Mouse (Mus musculus): ENCODE measurements around the gene Serpinb6a. TPM values are rescaled to one million over a fixed set of nuclear protein-coding genes. Genes with fewer than 3 reads are reported as not detected.
A peak's percentile ranks its signal among the peaks of the same experiment; 100 is the strongest.

The Serpinb6a gene
- polyA plus RNA-seq, 1 experiment from 2014 or later, result 56.2 TPM

DNA sequence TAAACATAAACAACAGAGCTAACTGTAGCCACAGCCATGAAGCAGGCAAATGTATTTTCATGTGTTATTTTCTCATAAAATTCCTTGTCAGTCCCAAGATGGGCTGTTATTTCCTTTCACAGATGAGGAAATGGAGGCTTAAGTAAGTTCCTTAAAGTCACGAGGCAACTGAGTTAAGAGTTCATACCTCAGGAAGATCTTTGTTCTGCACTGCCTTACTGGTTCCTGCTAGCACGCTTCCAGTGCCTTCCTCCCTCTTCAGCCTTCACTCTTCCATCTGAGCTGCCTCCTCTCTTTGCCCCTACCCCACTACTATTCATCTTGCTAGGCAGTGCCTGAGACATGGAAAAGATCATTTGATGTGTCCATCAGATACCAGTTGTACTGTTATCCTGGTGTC lies 4.6 kb upstream of the Serpinb6a start:
- no peak for ATAC-seq (ENCODE audit: low read depth)
- 57% methylated on average over 2 of the region's 2 CpGs for WGBS
- H3K4me3 ChIP-seq (ENCODE audit: low read length), result no peak overlapping the region
- no peak overlapping the region for H3K9ac ChIP-seq (ENCODE audit: low read length)
- no peak overlapping the region for H3K27ac ChIP-seq (ENCODE audit: low read length)
- H3K36me3 ChIP-seq (ENCODE audit: control insufficient read depth, insufficient read depth, low read length), result peaks cover 4% of the 10 kb centered on the region; the same call in 1 of the 2 replicates
- 0 out of 2 replicates have a peak, but pooled peaks cover 3% of the 10 kb centered on the region for H3K4me1 ChIP-seq (replicated peaks; ENCODE audit: control insufficient read depth, insufficient read depth, low read length)
- no peaks in the 10 kb centered on the region for H3K9me3 ChIP-seq (ENCODE audit: control insufficient read depth, low read length)
- no peaks in the 10 kb centered on the region for H3K27me3 ChIP-seq (ENCODE audit: control insufficient read depth, insufficient read depth, low read depth, low read length)
- no peak overlapping the region for H3K4me2 ChIP-seq (ENCODE audit: low read depth, low read length)

DNA sequence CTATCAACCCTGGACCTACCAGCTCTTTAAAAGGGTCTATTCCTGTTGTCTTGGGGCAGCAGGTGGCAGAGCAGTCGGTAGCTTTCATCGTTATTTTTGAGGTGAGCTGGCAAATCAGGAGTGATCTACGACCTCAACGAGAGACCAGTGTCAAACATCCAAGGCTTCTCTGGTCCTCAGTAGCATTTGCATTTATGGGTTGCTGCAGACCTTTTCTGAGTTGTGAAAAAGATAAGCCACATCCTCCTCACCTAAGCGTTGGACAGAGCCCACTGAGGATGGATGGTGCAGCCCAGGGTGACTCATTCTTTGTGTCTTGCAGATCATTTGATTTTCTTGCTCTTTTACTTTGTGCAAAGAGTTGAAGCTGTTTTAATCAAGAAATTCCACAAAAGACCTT lies 464 bp upstream of the Serpinb6a start:
- H3K36me3 ChIP-seq (ENCODE audit: control insufficient read depth, insufficient read depth, low read length), result no peaks in the 10 kb centered on the region
- peak overlapping the region; percentile 83 for H3K9ac ChIP-seq (ENCODE audit: low read length)
- H3K4me2 ChIP-seq (ENCODE audit: low read depth, low read length), result peak overlapping the region; percentile 83
- WGBS, result 3% methylated on average over 5 of the region's 5 CpGs
- no peaks in the 10 kb centered on the region for H3K9me3 ChIP-seq (ENCODE audit: control insufficient read depth, low read length)
- peaks cover 3% of the 10 kb centered on the region; the same call in 1 of the 2 replicates for H3K4me1 ChIP-seq (replicated peaks; ENCODE audit: control insufficient read depth, insufficient read depth, low read length)
- no peak overlapping the region; the same call in 1 of the 2 replicates for H3K27ac ChIP-seq (ENCODE audit: low read length)
- H3K27me3 ChIP-seq (ENCODE audit: control insufficient read depth, insufficient read depth, low read depth, low read length), result no peaks in the 10 kb centered on the region
- H3K4me3 ChIP-seq (ENCODE audit: low read length), result peak overlapping the region; percentile 95
- ATAC-seq (ENCODE audit: low read depth), result no peak

DNA sequence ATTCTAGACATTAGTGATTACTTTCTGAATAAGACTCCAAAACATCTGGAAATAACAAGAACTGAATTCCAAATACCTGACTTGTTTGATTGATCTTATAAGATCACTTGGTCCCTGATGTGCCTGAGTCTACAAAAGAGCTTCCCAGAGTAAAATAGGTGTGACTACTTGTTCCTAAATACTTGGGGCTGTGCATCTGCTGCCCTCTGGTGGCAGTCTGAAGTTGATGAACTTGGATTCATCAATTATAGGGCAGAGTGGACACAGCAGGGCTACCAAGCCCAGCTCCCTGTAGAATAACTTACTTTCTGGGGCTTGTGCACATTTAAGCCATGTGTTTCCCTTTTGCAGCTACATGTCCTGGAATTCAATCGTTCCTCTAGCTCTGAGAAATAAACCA lies 7.4 kb downstream of the Serpinb6a start:
- Histone ChIP-seq H3K4me2 (ENCODE audit: low read depth, low read length) (no peak overlapping the region), H3K9me3 (ENCODE audit: control insufficient read depth, low read length) (no peaks in the 10 kb centered on the region), H3K27me3 (ENCODE audit: control insufficient read depth, insufficient read depth, low read depth, low read length) (no peaks in the 10 kb centered on the region), H3K27ac (ENCODE audit: low read length) (no peak overlapping the region), H3K36me3 (ENCODE audit: control insufficient read depth, insufficient read depth, low read length) (no peaks in the 10 kb centered on the region), H3K9ac (ENCODE audit: low read length) (no peak overlapping the region), H3K4me3 (ENCODE audit: low read length) (no peak overlapping the region), H3K4me1 (replicated peaks; ENCODE audit: control insufficient read depth, insufficient read depth, low read length) (no peaks in the 10 kb centered on the region)
- 13% methylated on average over 1 of the region's 1 CpGs for WGBS
- no peak for ATAC-seq (ENCODE audit: low read depth)

- no peak overlapping the region for H3K9ac ChIP-seq (ENCODE audit: low read length)
- no peak overlapping the region for H3K4me2 ChIP-seq (ENCODE audit: low read depth, low read length)
- 72% methylated on average over 5 of the region's 5 CpGs for WGBS
- no peaks in the 10 kb centered on the region for H3K27me3 ChIP-seq (ENCODE audit: control insufficient read depth, insufficient read depth, low read depth, low read length)
- ATAC-seq (ENCODE audit: low read depth), result no peak
- no peaks in the 10 kb centered on the region for H3K9me3 ChIP-seq (ENCODE audit: control insufficient read depth, low read length)
- no peak overlapping the region for H3K4me3 ChIP-seq (ENCODE audit: low read length)
- no peaks in the 10 kb centered on the region for H3K4me1 ChIP-seq (replicated peaks; ENCODE audit: control insufficient read depth, insufficient read depth, low read length)
- peaks cover 3% of the 10 kb centered on the region; the same call in 1 of the 2 replicates for H3K36me3 ChIP-seq (ENCODE audit: control insufficient read depth, insufficient read depth, low read length)
- H3K27ac ChIP-seq (ENCODE audit: low read length), result no peak overlapping the region
Measured at GRCm38 (mm10) chr13:33989625-33990024, 13.0 kb downstream of the Serpinb6a start.

DNA sequence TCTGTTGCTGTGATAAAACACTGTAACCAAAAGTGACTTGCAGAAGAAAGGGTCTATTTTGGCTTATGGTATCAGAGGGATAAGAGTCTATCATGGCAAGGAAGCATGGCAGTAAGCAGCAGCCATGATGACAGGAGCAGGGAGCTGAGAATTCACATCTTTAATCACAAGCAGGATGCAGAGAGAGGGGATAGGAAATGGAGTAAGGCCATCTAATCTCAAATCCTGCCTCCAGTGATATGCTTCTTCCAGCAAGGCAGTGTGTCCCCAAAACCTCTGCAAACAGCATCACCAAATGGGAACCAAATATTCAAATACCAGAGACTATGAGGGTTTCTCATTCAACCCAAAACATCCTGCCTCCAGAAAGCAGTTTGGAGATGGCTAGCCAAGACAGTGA lies 36.0 kb downstream of the Serpinb6a start:
- Histone ChIP-seq H3K27me3 (ENCODE audit: control insufficient read depth, insufficient read depth, low read depth, low read length) (no peaks in the 10 kb centered on the region), H3K4me1 (replicated peaks; ENCODE audit: control insufficient read depth, insufficient read depth, low read length) (peaks cover 10% of the 10 kb centered on the region), H3K9me3 (ENCODE audit: control insufficient read depth, low read length) (no peaks in the 10 kb centered on the region), H3K27ac (ENCODE audit: low read length) (no peak overlapping the region), H3K4me3 (ENCODE audit: low read length) (no peak overlapping the region), H3K9ac (ENCODE audit: low read length) (no peak overlapping the region), H3K36me3 (ENCODE audit: control insufficient read depth, insufficient read depth, low read length) (no peaks in the 10 kb centered on the region), H3K4me2 (ENCODE audit: low read depth, low read length) (no peak overlapping the region)
- no peak for ATAC-seq (ENCODE audit: low read depth)

DNA sequence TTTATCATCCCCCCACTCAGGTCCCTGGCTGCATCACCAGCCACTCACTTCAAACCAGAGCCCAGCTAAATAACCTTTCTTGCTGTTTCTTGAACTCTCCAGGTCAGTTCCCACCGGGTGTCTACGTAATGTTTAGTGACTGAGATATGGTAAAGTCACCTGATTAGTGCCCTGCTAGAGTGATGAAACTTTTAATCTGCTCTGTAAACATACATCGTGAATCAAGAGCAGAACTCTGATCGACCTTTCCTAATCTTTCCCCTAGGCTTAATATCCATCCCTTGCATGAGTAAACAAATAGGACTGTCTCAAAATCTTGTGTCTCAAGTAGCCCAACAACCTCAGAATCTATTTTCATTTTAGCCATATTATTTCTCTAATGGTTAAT lies 36.6 kb downstream of the Serpinb6a start:
- 18% methylated on average over 4 of the region's 4 CpGs for WGBS
- Histone ChIP-seq H3K9ac (ENCODE audit: low read length) (peak overlapping the region; percentile 77; the same call in 1 of the 2 replicates), H3K27ac (ENCODE audit: low read length) (no peak overlapping the region), H3K4me3 (ENCODE audit: low read length) (peak overlapping the region; percentile 61), H3K36me3 (ENCODE audit: control insufficient read depth, insufficient read depth, low read length) (no peaks in the 10 kb centered on the region), H3K4me1 (replicated peaks; ENCODE audit: control insufficient read depth, insufficient read depth, low read length) (peaks cover 10% of the 10 kb centered on the region), H3K27me3 (ENCODE audit: control insufficient read depth, insufficient read depth, low read depth, low read length) (no peaks in the 10 kb centered on the region), H3K9me3 (ENCODE audit: control insufficient read depth, low read length) (no peaks in the 10 kb centered on the region), H3K4me2 (ENCODE audit: low read depth, low read length) (peak overlapping the region; percentile 64)
- no peak for ATAC-seq (ENCODE audit: low read depth)

GRCm38 (mm10) chr13:33965056-33966024 lies 37.3 kb downstream of the Serpinb6a start:
- H3K4me3 ChIP-seq (ENCODE audit: low read length), result peak overlapping the region; percentile 61
- WGBS, result 6% methylated on average over 14 of the region's 14 CpGs
- no peaks in the 10 kb centered on the region for H3K36me3 ChIP-seq (ENCODE audit: control insufficient read depth, insufficient read depth, low read length)
- no peaks in the 10 kb centered on the region for H3K27me3 ChIP-seq (ENCODE audit: control insufficient read depth, insufficient read depth, low read depth, low read length)
- peak overlapping the region; percentile 98 for H3K27ac ChIP-seq (ENCODE audit: low read length)
- peak; percentile 89 for ATAC-seq (ENCODE audit: low read depth)
- peaks cover 10% of the 10 kb centered on the region for H3K4me1 ChIP-seq (replicated peaks; ENCODE audit: control insufficient read depth, insufficient read depth, low read length)
- peak overlapping the region; percentile 77 for H3K9ac ChIP-seq (ENCODE audit: low read length)
- H3K9me3 ChIP-seq (ENCODE audit: control insufficient read depth, low read length), result no peaks in the 10 kb centered on the region
- peak overlapping the region; percentile 64 for H3K4me2 ChIP-seq (ENCODE audit: low read depth, low read length)

DNA sequence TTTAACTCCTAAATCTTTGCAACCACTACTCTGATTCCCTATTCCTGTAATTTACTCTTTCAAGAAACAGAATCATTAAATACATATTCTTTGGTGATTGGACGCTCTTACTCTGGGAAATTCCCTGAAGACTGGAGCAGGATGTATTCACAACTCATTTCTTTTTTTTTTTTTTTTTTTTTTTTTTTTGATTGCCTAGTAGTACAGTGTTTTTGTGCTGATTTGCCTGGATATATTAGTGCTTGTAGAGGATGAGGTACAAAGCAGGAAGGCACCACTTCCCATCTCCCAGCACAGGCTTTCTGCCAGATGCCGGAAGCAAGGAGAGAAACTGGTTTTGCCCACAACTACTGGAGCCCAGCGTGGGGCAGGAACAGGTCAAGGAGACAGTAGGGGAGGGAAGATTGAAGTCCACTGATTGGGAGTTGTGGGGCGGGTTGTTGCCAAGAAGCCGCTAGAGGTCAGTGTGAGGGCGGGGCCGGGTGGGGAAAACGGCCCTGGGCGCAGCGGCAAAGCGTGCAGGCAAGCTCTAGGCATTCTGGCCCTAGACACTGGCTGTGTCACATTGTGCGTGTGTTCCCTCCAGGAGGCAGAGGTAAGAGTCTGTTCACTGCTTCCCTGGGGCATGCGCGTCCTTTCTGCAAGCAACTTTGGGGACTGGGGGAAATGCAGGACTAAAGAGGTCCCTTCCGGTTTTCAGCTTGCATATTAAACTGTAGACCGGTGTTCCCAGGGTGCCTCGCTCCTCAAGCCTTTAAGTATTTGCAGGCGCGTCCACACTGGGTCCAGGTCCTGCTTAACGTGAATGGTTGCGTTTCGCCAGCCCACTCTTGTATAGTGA lies 38.2 kb downstream of the Serpinb6a start, which contains the start of gene Nqo2:
Nqo2 (plus strand) TSS at position 482 of the 841 bp plus-strand sequence.
- H3K9me3 ChIP-seq (ENCODE audit: control insufficient read depth, low read length), result no peaks in the 10 kb centered on the region
- H3K4me2 ChIP-seq (ENCODE audit: low read depth, low read length), result peak within 1 kb of the TSS; percentile 64
- WGBS, result 1% methylated on average over 21 of the region's 22 CpGs
- no peaks in the 10 kb centered on the region for H3K36me3 ChIP-seq (ENCODE audit: control insufficient read depth, insufficient read depth, low read length)
- H3K27ac ChIP-seq (ENCODE audit: low read length), result peak within 1 kb of the TSS; percentile 98
- peak within 1 kb of the TSS; percentile 77 for H3K9ac ChIP-seq (ENCODE audit: low read length)
- peak; percentile 90 for ATAC-seq (ENCODE audit: low read depth)
- H3K4me3 ChIP-seq (ENCODE audit: low read length), result peak within 1 kb of the TSS; percentile 61
- H3K27me3 ChIP-seq (ENCODE audit: control insufficient read depth, insufficient read depth, low read depth, low read length), result no peaks in the 10 kb centered on the region
- peaks cover 10% of the 10 kb centered on the region for H3K4me1 ChIP-seq (replicated peaks; ENCODE audit: control insufficient read depth, insufficient read depth, low read length)

DNA sequence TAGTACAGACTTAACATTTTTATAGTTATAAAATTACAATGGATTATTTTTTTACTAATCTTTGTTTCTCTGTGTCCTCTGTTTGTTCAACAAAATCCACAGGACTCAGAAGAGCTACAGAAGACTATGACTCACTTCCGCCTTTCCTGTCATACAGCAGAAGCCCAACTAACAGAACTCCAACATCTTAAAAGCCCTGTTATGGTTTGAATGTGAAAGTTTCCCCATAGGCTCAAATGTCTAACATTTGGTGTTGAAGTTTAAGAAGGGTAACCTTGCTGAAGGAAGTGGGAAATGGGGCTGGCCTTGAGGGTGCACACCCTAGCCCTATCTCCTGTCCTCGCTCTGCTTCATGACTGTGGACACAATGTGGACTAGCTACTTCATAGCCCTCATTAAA lies 42.8 kb downstream of the Serpinb6a start:
- H3K36me3 ChIP-seq (ENCODE audit: control insufficient read depth, insufficient read depth, low read length), result no peaks in the 10 kb centered on the region
- no peak overlapping the region for H3K4me2 ChIP-seq (ENCODE audit: low read depth, low read length)
- no peaks in the 10 kb centered on the region for H3K9me3 ChIP-seq (ENCODE audit: control insufficient read depth, low read length)
- no peak overlapping the region for H3K4me3 ChIP-seq (ENCODE audit: low read length)
- H3K4me1 ChIP-seq (replicated peaks; ENCODE audit: control insufficient read depth, insufficient read depth, low read length), result peaks cover 2% of the 10 kb centered on the region; the same call in 1 of the 2 replicates
- no peak overlapping the region for H3K9ac ChIP-seq (ENCODE audit: low read length)
- 89% methylated on average over 2 of the region's 2 CpGs for WGBS
- H3K27me3 ChIP-seq (ENCODE audit: control insufficient read depth, insufficient read depth, low read depth, low read length), result no peaks in the 10 kb centered on the region
- no peak overlapping the region for H3K27ac ChIP-seq (ENCODE audit: low read length)
- no peak for ATAC-seq (ENCODE audit: low read depth)

All from lung, embryonic 16.5 days (tissue).